Comparison of ENCODE assay signal across 5 mouse cellular contexts in genomic region chr12:83475419-83475818, GRCm38 (mm10).
"Had no signal": no experiment of that assay in that cellular context is flagged by ENCODE, and none has a peak within 500 bp of the region (broad histone marks: within the 10 kb centered on the region; RNA-seq: fewer than 3 reads in every experiment).

No protein-coding gene starts in this region.

- H3K4me2 ChIP-seq: limb, embryonic 15.5 days; liver, embryonic 12.5 days; lung, embryonic 14.5 days; midbrain, embryonic 11.5 days had no signal

- H3K4me1 ChIP-seq: limb, embryonic 15.5 days had no signal

- H3K9me3 ChIP-seq: limb, embryonic 15.5 days; liver, embryonic 12.5 days had no signal

- H3K4me3 ChIP-seq: limb, embryonic 15.5 days; liver, embryonic 12.5 days had no signal

- ATAC-seq: intestine, embryonic 16.5 days; liver, embryonic 12.5 days had no signal

- H3K9ac ChIP-seq: limb, embryonic 15.5 days; liver, embryonic 12.5 days; lung, embryonic 14.5 days had no signal

- H3K27me3 ChIP-seq: limb, embryonic 15.5 days had no signal

- H3K36me3 ChIP-seq: limb, embryonic 15.5 days; liver, embryonic 12.5 days had no signal

- H3K27ac ChIP-seq: limb, embryonic 15.5 days; liver, embryonic 12.5 days had no signal
